Mouse (Mus musculus): ENCODE results near the gene Rapgef1. TPM values are rescaled to one million over a fixed set of nuclear protein-coding genes. Genes with fewer than 3 reads are reported as not detected.

Gene Rapgef1
- polyA plus RNA-seq, 1 experiment, result 58.8 TPM

DNA sequence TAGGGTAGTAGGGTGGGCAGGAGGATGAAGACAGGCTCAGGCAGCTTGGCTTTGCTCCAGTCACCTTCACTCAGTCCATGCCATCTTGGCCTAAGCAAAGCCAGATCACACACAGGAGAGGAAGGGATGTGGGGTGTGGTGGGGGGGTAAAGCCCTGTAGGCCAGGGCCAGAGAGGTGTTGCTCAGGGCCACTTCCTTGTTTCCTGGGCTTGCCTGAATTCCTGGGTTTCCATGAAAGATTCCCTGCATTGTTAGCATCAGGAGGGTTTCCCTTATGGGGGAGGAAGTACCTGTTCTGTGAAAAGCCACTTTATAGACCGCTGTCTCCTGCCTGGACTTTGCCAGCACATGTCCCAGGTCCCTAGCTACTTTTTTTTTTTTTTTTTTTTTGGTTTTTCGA is 94.0 kb downstream of the Rapgef1 start:
- no peak overlapping the region for H3K4me3 ChIP-seq (ENCODE audit: control insufficient read depth, low read depth, low read length)
- no peaks in the 10 kb centered on the region for H3K4me1 ChIP-seq (ENCODE audit: control insufficient read depth, insufficient read depth, low read length)
- H3K27ac ChIP-seq (ENCODE audit: control insufficient read depth, insufficient read depth, low read depth, low read length), result no peak overlapping the region
- TF ChIP-seq CTCF (IDR thresholded peaks at IDR 0.05; ENCODE audit: control insufficient read depth, insufficient read depth, insufficient replicate concordance, low read depth, low read length), result no peak
- TF ChIP-seq POLR2A (IDR thresholded peaks at IDR 0.05; ENCODE audit: control insufficient read depth, low read depth, low read length), result no peak
- no peaks in the 10 kb centered on the region for H3K36me3 ChIP-seq (ENCODE audit: control insufficient read depth, insufficient read depth, low read length)
- H3K27me3 ChIP-seq (ENCODE audit: control insufficient read depth, insufficient read depth, low read length), result no peaks in the 10 kb centered on the region

DNA sequence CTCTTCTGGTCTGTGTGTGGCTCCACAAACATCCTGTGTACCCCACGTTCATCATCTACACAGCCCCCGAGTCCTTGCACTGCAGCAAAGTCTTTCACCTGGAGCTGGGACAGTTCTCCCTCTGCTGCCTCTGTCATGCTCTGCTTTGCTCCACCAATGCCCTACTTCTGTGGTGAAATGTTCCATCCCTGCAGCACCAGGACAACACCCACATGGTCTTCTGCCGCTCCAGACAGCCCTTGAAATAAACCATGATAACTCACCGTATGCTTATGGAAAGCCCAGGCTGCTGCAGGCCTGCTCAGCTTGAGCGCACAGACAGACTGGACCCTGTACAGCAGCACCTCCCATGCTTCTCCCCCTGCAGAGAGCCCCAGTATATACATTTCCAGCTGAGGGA is 94.6 kb downstream of the Rapgef1 start:
- no peak overlapping the region for H3K27ac ChIP-seq (ENCODE audit: control insufficient read depth, insufficient read depth, low read depth, low read length)
- H3K4me3 ChIP-seq (ENCODE audit: control insufficient read depth, low read depth, low read length), result no peak overlapping the region
- H3K27me3 ChIP-seq (ENCODE audit: control insufficient read depth, insufficient read depth, low read length), result no peaks in the 10 kb centered on the region
- no peaks in the 10 kb centered on the region for H3K36me3 ChIP-seq (ENCODE audit: control insufficient read depth, insufficient read depth, low read length)
- no peaks in the 10 kb centered on the region for H3K4me1 ChIP-seq (ENCODE audit: control insufficient read depth, insufficient read depth, low read length)
- TF ChIP-seq POLR2A (IDR thresholded peaks at IDR 0.05; ENCODE audit: control insufficient read depth, low read depth, low read length), result no peak
- TF ChIP-seq CTCF (IDR thresholded peaks at IDR 0.05; ENCODE audit: control insufficient read depth, insufficient read depth, insufficient replicate concordance, low read depth, low read length), result no peak

DNA sequence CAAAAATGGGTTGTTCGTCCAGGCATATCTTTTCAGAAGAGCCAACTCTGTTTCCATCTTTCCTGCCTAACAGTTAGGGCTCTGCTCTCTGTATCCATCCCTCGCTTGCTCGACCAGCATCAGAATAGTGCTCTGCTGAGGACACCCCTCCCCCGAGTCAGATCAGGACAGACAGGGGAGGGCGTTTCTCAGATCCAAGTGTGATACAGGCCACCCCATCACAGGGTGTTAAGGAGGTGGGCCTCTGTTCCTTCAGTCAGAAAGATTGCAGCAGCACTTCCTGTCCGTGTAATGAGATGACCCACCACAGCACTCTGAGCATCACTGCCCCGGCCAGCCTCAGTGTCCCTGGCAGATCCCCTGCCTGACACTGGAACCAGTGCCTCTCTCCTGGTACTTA is 96.6 kb downstream of the Rapgef1 start:
- TF ChIP-seq POLR2A (IDR thresholded peaks at IDR 0.05; ENCODE audit: control insufficient read depth, low read depth, low read length) (no peak), CTCF (IDR thresholded peaks at IDR 0.05; ENCODE audit: control insufficient read depth, insufficient read depth, insufficient replicate concordance, low read depth, low read length) (no peak)
- Histone ChIP-seq H3K4me1 (ENCODE audit: control insufficient read depth, insufficient read depth, low read length) (no peaks in the 10 kb centered on the region; the same call in 1 of the 2 replicates), H3K27ac (ENCODE audit: control insufficient read depth, insufficient read depth, low read depth, low read length) (no peak overlapping the region), H3K36me3 (ENCODE audit: control insufficient read depth, insufficient read depth, low read length) (no peaks in the 10 kb centered on the region), H3K27me3 (ENCODE audit: control insufficient read depth, insufficient read depth, low read length) (no peaks in the 10 kb centered on the region), H3K4me3 (ENCODE audit: control insufficient read depth, low read depth, low read length) (no peak overlapping the region)

DNA sequence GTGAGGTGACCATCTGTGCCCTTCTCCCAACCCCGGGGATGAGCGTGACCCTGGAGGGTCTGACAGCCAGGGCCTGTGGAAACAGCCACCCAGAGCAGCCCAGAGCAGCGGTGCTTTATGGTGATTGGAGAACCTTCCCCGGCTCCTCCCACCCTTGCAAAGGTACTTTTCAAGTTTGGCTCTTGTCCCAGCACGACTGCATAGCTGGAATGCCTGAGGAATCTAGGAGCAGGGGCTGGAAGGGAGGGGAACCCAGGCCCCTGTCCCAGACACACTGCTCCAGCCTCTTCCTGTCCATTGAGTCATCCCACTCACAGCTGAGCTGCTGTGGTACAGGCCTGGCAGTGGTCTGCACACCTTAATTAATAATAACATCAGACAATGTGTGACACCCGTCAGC is 97.2 kb downstream of the Rapgef1 start:
- Histone ChIP-seq H3K36me3 (ENCODE audit: control insufficient read depth, insufficient read depth, low read length) (no peaks in the 10 kb centered on the region), H3K27me3 (ENCODE audit: control insufficient read depth, insufficient read depth, low read length) (no peaks in the 10 kb centered on the region), H3K4me3 (ENCODE audit: control insufficient read depth, low read depth, low read length) (no peak overlapping the region), H3K4me1 (ENCODE audit: control insufficient read depth, insufficient read depth, low read length) (no peaks in the 10 kb centered on the region; the same call in 1 of the 2 replicates), H3K27ac (ENCODE audit: control insufficient read depth, insufficient read depth, low read depth, low read length) (no peak overlapping the region)
- TF ChIP-seq CTCF (IDR thresholded peaks at IDR 0.05; ENCODE audit: control insufficient read depth, insufficient read depth, insufficient replicate concordance, low read depth, low read length) (no peak), POLR2A (IDR thresholded peaks at IDR 0.05; ENCODE audit: control insufficient read depth, low read depth, low read length) (no peak)

GRCm38 (mm10) chr2:29718581-29718980 is 99.1 kb downstream of the Rapgef1 start:
- no peak overlapping the region for H3K27ac ChIP-seq (ENCODE audit: control insufficient read depth, insufficient read depth, low read depth, low read length)
- no peaks in the 10 kb centered on the region for H3K27me3 ChIP-seq (ENCODE audit: control insufficient read depth, insufficient read depth, low read length)
- H3K4me1 ChIP-seq (ENCODE audit: control insufficient read depth, insufficient read depth, low read length), result no peaks in the 10 kb centered on the region; the same call in 1 of the 2 replicates
- no peak for TF ChIP-seq CTCF (IDR thresholded peaks at IDR 0.05; ENCODE audit: control insufficient read depth, insufficient read depth, insufficient replicate concordance, low read depth, low read length)
- no peaks in the 10 kb centered on the region for H3K36me3 ChIP-seq (ENCODE audit: control insufficient read depth, insufficient read depth, low read length)
- H3K4me3 ChIP-seq (ENCODE audit: control insufficient read depth, low read depth, low read length), result no peak overlapping the region

- Histone ChIP-seq H3K36me3 (ENCODE audit: control insufficient read depth, insufficient read depth, low read length) (no peaks in the 10 kb centered on the region), H3K27me3 (ENCODE audit: control insufficient read depth, insufficient read depth, low read length) (no peaks in the 10 kb centered on the region), H3K27ac (ENCODE audit: control insufficient read depth, insufficient read depth, low read depth, low read length) (no peak overlapping the region), H3K4me1 (ENCODE audit: control insufficient read depth, insufficient read depth, low read length) (no peaks in the 10 kb centered on the region; the same call in 1 of the 2 replicates), H3K4me3 (ENCODE audit: control insufficient read depth, low read depth, low read length) (no peak overlapping the region)
- TF ChIP-seq CTCF (IDR thresholded peaks at IDR 0.05; ENCODE audit: control insufficient read depth, insufficient read depth, insufficient replicate concordance, low read depth, low read length) (no peak), POLR2A (IDR thresholded peaks at IDR 0.05; ENCODE audit: control insufficient read depth, low read depth, low read length) (no peak)
Observed at GRCm38 (mm10) chr2:29723132-29723531, 103.6 kb downstream of the Rapgef1 start.

DNA sequence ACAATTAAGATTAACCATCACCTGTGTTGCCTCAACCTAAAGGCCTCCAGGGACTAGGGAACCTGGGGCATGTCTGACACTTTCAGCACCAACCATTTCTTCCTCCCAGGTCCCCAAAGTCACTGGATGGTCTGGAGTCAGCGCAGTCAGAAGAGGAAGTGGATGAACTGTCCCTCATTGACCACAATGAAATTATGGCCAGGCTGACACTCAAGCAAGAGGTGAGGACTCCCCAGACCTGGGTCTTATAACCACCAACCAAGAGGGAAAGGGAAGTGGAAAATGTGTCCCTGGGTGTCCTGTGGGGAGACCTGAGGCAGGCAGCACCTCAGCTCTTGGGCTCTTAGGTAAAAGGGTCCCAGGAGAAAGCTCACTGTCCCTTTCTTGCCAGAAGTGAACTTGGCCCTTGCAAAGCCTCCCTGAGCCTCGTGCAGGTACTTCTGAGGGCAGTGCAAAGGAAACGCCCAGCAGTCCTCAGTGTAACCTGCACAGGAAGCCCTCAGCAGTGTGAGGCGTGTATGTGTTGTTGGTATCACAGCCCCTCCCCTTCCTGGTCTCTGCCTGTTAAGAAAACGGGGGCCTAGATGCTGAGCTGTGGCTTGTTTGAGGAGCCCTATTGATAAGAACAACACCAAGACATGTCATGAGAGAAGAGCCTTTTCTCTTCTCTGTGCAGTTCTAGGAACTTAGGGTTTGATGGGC is 105.3 kb downstream of the Rapgef1 start:
- H3K36me3 ChIP-seq (ENCODE audit: control insufficient read depth, insufficient read depth, low read length), result no peaks in the 10 kb centered on the region; the same call in 1 of the 2 replicates
- no peak overlapping the region for H3K4me3 ChIP-seq (ENCODE audit: control insufficient read depth, low read depth, low read length)
- no peaks in the 10 kb centered on the region; the same call in 1 of the 2 replicates for H3K4me1 ChIP-seq (ENCODE audit: control insufficient read depth, insufficient read depth, low read length)
- TF ChIP-seq CTCF (IDR thresholded peaks at IDR 0.05; ENCODE audit: control insufficient read depth, insufficient read depth, insufficient replicate concordance, low read depth, low read length) (no peak), POLR2A (IDR thresholded peaks at IDR 0.05; ENCODE audit: control insufficient read depth, low read depth, low read length) (no peak)
- H3K27me3 ChIP-seq (ENCODE audit: control insufficient read depth, insufficient read depth, low read length), result no peaks in the 10 kb centered on the region
- H3K27ac ChIP-seq (ENCODE audit: control insufficient read depth, insufficient read depth, low read depth, low read length), result no peak overlapping the region
